Mouse (Mus musculus): ENCODE results near the gene Plekhj1. TPM values are rescaled to one million over a fixed set of nuclear protein-coding genes. Genes with fewer than 3 reads are reported as not detected.
A peak's percentile ranks its signal among the peaks of the same experiment; 100 is the strongest.

Plekhj1 gene
- polyA plus RNA-seq, 1 experiment from 2014 or later = 168 TPM

MicroRNA genes within 50 kb of the gene (microRNA counts, 519-probe panel; counts per million panel counts)
- 684 counts per million, percentile 72 among the panel's probes with 10 or more counts for microRNA mmu-miR-1982

Small RNAs within 50 kb of the gene (microRNA-seq; reads per million reads assigned to microRNA genes)
- not detected for gene Mir1982

Other genes with a start within 250 kb of the Plekhj1 start
- gene Rexo1, start 237.1 kb downstream of the Plekhj1 start, polyA plus RNA-seq (2016; fragmentation: Nextera tagmentation; extraction: Ambion mirVana) = 40.8 and 42.6 TPM in 2 replicates
- 8.7 and 11.3 TPM in 2 replicates for gene Klf16, start 221.3 kb downstream of the Plekhj1 start, polyA plus RNA-seq (2016; fragmentation: Nextera tagmentation; extraction: Ambion mirVana)
- gene Abhd17a, start 208.3 kb downstream of the Plekhj1 start, polyA plus RNA-seq (2016; fragmentation: Nextera tagmentation; extraction: Ambion mirVana) = 104 and 108 TPM in 2 replicates
- gene Scamp4, start 195.8 kb downstream of the Plekhj1 start, polyA plus RNA-seq (2016; fragmentation: Nextera tagmentation; extraction: Ambion mirVana) = 87.8 and 92.2 TPM in 2 replicates
- 11.1 and 13.4 TPM in 2 replicates for gene Adat3, start 195.7 kb downstream of the Plekhj1 start, polyA plus RNA-seq (2016; fragmentation: Nextera tagmentation; extraction: Ambion mirVana)
- 5.1 and 5.2 TPM in 2 replicates for gene Gm49322, start 192.6 kb downstream of the Plekhj1 start, polyA plus RNA-seq (2016; fragmentation: Nextera tagmentation; extraction: Ambion mirVana)
- 237 and 255 TPM in 2 replicates for gene Csnk1g2, start 175.8 kb downstream of the Plekhj1 start, polyA plus RNA-seq (2016; fragmentation: Nextera tagmentation; extraction: Ambion mirVana)
- gene Btbd2, start 141.6 kb downstream of the Plekhj1 start, polyA plus RNA-seq (2016; fragmentation: Nextera tagmentation; extraction: Ambion mirVana) = 84.9 and 98.6 TPM in 2 replicates
- gene Mknk2, start 120.5 kb downstream of the Plekhj1 start, polyA plus RNA-seq (2016; fragmentation: Nextera tagmentation; extraction: Ambion mirVana) = 137 and 153 TPM in 2 replicates
- gene Mob3a, start 96.6 kb downstream of the Plekhj1 start, polyA plus RNA-seq (2016; fragmentation: Nextera tagmentation; extraction: Ambion mirVana) = 48.2 and 54.7 TPM in 2 replicates
- 8.6 and 10.8 TPM in 2 replicates for gene Izumo4, start 96.4 kb downstream of the Plekhj1 start, polyA plus RNA-seq (2016; fragmentation: Nextera tagmentation; extraction: Ambion mirVana)
- 54.6 and 60.6 TPM in 2 replicates for gene Ap3d1, start 56.4 kb downstream of the Plekhj1 start, polyA plus RNA-seq (2016; fragmentation: Nextera tagmentation; extraction: Ambion mirVana)
- gene Dot1l, start 43.4 kb downstream of the Plekhj1 start, polyA plus RNA-seq (2016; fragmentation: Nextera tagmentation; extraction: Ambion mirVana) = 26.4 and 28.3 TPM in 2 replicates
- 113 and 121 TPM in 2 replicates for gene Sf3a2, start 428 bp downstream of the Plekhj1 start, polyA plus RNA-seq (2016; fragmentation: Nextera tagmentation; extraction: Ambion mirVana)
- 0.09 TPM in 1 of 2 replicates, not detected in the other for gene Amh, start 6.6 kb upstream of the Plekhj1 start, polyA plus RNA-seq (2016; fragmentation: Nextera tagmentation; extraction: Ambion mirVana)
- 0.74 and 0.80 TPM in 2 replicates for gene Jsrp1, start 14.9 kb upstream of the Plekhj1 start, polyA plus RNA-seq (2016; fragmentation: Nextera tagmentation; extraction: Ambion mirVana)
- gene Oaz1, start 28.0 kb upstream of the Plekhj1 start, polyA plus RNA-seq (2016; fragmentation: Nextera tagmentation; extraction: Ambion mirVana) = 2,414 and 2,486 TPM in 2 replicates
- gene Lingo3, start 45.4 kb upstream of the Plekhj1 start, polyA plus RNA-seq (2016; fragmentation: Nextera tagmentation; extraction: Ambion mirVana) = 0.44 and 0.60 TPM in 2 replicates
- gene Lsm7, start 56.6 kb upstream of the Plekhj1 start, polyA plus RNA-seq (2016; fragmentation: Nextera tagmentation; extraction: Ambion mirVana) = 358 and 440 TPM in 2 replicates
- 44.9 and 48.5 TPM in 2 replicates for gene Sppl2b, start 56.6 kb upstream of the Plekhj1 start, polyA plus RNA-seq (2016; fragmentation: Nextera tagmentation; extraction: Ambion mirVana)
- gene Tmprss9, start 73.2 kb upstream of the Plekhj1 start, polyA plus RNA-seq (2016; fragmentation: Nextera tagmentation; extraction: Ambion mirVana) = 0.04 TPM in 2 replicates
- 342 and 401 TPM in 2 replicates for gene Timm13, start 102.3 kb upstream of the Plekhj1 start, polyA plus RNA-seq (2016; fragmentation: Nextera tagmentation; extraction: Ambion mirVana)
- gene Lmnb2, start 119.6 kb upstream of the Plekhj1 start, polyA plus RNA-seq (2016; fragmentation: Nextera tagmentation; extraction: Ambion mirVana) = 85.0 and 85.4 TPM in 2 replicates
- 4.5 and 9.8 TPM in 2 replicates for gene Gadd45b, start 131.4 kb upstream of the Plekhj1 start, polyA plus RNA-seq (2016; fragmentation: Nextera tagmentation; extraction: Ambion mirVana)
- gene Gng7, start 216.3 kb upstream of the Plekhj1 start, polyA plus RNA-seq (2016; fragmentation: Nextera tagmentation; extraction: Ambion mirVana) = 4.3 and 4.5 TPM in 2 replicates
- gene Diras1, start 227.0 kb upstream of the Plekhj1 start, polyA plus RNA-seq (2016; fragmentation: Nextera tagmentation; extraction: Ambion mirVana) = 0.11 and 0.18 TPM in 2 replicates
- 10.9 and 14.7 TPM in 2 replicates for gene Slc39a3, start 238.8 kb upstream of the Plekhj1 start, polyA plus RNA-seq (2016; fragmentation: Nextera tagmentation; extraction: Ambion mirVana)

Measured in limb, embryonic 10.5 days (tissue).